1 mouse cellular context compared by ENCODE assay signal in the genomic region with DNA sequence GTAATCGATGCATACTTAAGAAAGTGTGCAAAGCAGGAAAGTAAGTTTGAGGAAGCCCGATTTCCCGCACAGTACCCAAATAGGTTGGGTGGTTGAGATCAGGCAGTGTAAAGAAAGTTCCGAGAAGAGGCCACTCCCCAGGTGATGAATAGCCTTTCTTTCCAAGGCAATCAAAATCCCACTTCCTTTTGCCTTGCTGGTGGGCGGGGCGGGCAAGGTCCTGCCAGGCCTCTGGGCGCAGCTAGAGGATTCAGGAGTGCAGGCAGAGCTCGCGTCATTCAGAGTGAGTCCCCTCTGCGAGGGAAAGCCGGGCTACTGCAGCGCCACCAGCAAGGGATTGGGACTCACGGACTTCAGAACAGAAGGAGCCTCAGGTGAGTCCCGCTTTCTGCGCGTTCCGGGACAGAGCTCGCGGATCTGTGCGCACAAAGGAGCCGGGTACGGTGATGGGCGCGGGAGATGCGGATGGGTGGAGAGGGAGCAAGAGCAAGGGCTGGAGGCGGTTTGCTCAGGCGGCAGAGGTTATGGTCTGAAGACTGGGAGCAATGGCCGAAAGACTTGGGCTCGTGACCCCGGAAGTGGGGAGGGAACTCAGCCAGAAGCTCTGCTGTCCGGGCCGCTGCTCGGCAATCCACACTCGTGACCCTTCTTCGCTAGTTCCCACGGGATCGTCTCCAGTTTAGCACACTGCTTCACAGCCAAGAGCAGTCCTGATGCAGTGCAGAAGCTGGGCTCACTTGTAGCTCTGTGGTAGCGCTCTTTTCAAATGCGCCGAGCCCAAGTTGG.
TF ChIP-seq lines count a peak whose summit lies in the region.

No protein-coding gene starts in this region.

TF ChIP-seq in MEL, 35 proteins besides CTCF, POLR2A, EP300 and RAD21:
- TF ChIP-seq MAZ (IDR thresholded peaks at IDR 0.05; ENCODE audit: low read depth, low read length) (no peak), UBTF (IDR thresholded peaks at IDR 0.05; ENCODE audit: borderline replicate concordance, insufficient read depth, low read depth, low read length) (0 out of 2 replicates have a peak, but pooled peaks have one; percentile 55), RCOR1 (IDR thresholded peaks at IDR 0.05; ENCODE audit: low read depth, low read length) (no peak), NRF1 (IDR thresholded peaks at IDR 0.05; ENCODE audit: insufficient read depth, low read depth, low read length, poor library complexity, severe bottlenecking) (no peak), ETS1 (IDR thresholded peaks at IDR 0.05; ENCODE audit: low read depth, low read length) (peak; percentile 6; the same call in 1 of the 2 replicates), USF1 (IDR thresholded peaks at IDR 0.05; ENCODE audit: low read depth, low read length) (peak; percentile 62; the same call in 1 of the 2 replicates), TBP (IDR thresholded peaks at IDR 0.05; ENCODE audit: low read depth, low read length) (0 out of 2 replicates have a peak, but pooled peaks have one; percentile 32), MYB (IDR thresholded peaks at IDR 0.05; ENCODE audit: low read depth, low read length) (no peak), BHLHE40 (IDR thresholded peaks at IDR 0.05; ENCODE audit: borderline replicate concordance, low read depth, low read length) (no peak), GATA1 (IDR thresholded peaks at IDR 0.05; ENCODE audit: low read depth, low read length) (no peak), ELF1 (IDR thresholded peaks at IDR 0.05; ENCODE audit: low read depth, low read length) (peak; percentile 85), MAX (IDR thresholded peaks at IDR 0.05; ENCODE audit: low read length) (no peak), ZC3H11A (IDR thresholded peaks at IDR 0.05; ENCODE audit: low read depth, low read length) (no peak)
TF ChIP-seq in MEL: peak in this region for 5.
